Mouse (Mus musculus): ENCODE data around the gene Zfp827.

DNA sequence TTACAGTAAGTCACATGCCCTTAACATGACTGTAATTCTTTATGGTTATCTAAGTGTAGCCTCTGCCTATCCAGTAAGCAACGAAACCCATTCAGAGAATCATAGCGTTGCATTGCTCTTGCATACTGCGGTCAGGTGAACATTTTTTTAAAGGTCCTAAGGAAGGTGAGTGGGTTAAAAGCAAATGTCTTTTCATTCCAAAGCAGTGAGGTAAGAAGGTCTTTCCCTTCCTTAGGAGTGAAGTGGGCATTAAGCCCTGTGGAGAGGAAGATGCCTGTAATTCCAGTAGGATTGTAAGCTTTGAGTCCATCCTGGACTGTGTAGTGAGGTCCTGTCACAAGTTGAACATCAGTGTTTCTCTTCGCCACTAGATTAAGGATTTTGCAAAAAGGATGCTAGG is 66.2 kb downstream of the Zfp827 start:
- TF ChIP-seq CTCF (IDR thresholded peaks at IDR 0.05; ENCODE audit: insufficient read depth, low read depth, low read length) (no peak), POLR2A (IDR thresholded peaks at IDR 0.05; ENCODE audit: insufficient read depth, low read depth, low read length) (no peak)
